Mouse (Mus musculus): ENCODE results near the gene Olfr1404. TPM values are rescaled to one million over a fixed set of nuclear protein-coding genes. Genes with fewer than 3 reads are reported as not detected.
"Not testable (repeated sequence)": the region's sequence is repeated elsewhere in the genome, so short reads cannot be mapped to it uniquely, and the experiment has no call there.

Gene Olfr1404
- polyA plus RNA-seq (2012; rRNA removed) = not detected in 2 replicates

DNA sequence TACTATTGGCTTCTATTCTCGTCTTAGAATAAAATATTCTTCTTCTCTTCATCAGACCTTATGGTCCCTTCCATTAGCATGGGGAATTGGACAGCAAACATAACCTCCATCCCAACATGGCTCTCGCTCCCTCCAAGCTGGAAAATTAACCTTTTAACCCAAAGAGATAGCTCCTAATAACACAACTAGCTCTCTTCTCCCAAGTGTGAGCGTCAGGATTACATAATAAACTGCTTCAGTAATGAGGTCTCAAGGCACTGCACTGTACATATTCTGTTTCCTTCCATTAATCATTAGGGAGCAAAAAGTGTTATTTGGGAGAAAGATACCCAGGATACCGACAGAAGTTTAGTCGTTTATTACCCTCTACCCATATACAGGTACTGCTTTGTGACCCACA lies at the start of gene Olfr1404:
TSS of gene Olfr1404 (plus strand) at position 301 of the 400 bp plus-strand sequence.
- no peaks in the 10 kb centered on the region for H3K4me1 ChIP-seq (ENCODE audit: control insufficient read depth, insufficient read depth, low read length)
- H3K4me3 ChIP-seq (replicated peaks; ENCODE audit: insufficient read depth, low read depth, low read length) = no peak within 1 kb of the TSS
- WGBS = 83% methylated on average over 5 of the region's 5 CpGs
- no peak for TF ChIP-seq CTCF (IDR thresholded peaks at IDR 0.05; ENCODE audit: borderline replicate concordance, insufficient read depth, low read depth, low read length)
- no peak for TF ChIP-seq POLR2A (IDR thresholded peaks at IDR 0.05; ENCODE audit: borderline replicate concordance, insufficient read depth, low read length)
- H3K27me3 ChIP-seq (ENCODE audit: control insufficient read depth, insufficient read depth, low read length) = no peaks in the 10 kb centered on the region
- no peak for DNase-seq
- H3K27ac ChIP-seq (ENCODE audit: insufficient read depth, low read length) = no peak within 1 kb of the TSS

DNA sequence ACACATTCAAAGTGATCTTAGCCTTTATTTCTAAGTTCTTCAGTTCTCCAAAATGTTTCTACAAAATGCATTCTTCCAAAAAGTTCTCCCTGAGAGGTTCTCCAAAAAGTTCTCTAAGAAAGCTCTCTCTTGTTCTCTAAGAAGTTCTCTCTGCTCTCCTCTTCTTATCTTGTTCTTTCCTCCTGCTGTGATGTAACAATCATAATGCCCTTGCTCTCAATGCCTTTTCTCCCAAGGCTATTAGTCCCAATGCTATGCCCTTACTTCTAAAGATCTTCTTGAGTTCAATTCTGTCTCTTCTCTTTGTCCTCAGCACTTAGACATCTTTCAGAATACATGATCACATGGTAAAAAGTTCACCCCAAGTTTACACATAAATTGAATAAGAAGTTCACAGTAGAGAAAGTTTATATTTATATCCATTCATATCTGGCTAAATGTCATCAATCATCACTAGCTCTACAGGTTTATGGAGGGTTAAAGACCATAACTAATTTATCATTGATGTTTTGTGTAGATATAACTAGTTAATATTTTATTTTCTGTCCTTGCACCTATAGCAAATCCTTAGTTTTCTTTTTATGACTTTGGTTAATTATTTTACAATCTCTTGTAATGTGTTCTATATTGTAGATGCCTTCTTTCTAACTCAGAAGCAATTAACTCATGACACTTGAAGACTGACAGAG lies 37.9 kb upstream of the Olfr1404 start:
- no peak overlapping the region for H3K27ac ChIP-seq (ENCODE audit: insufficient read depth, low read length)
- TF ChIP-seq CTCF (IDR thresholded peaks at IDR 0.05; ENCODE audit: borderline replicate concordance, insufficient read depth, low read depth, low read length) (no peak), POLR2A (IDR thresholded peaks at IDR 0.05; ENCODE audit: borderline replicate concordance, insufficient read depth, low read length) (no peak)
- DNase-seq = no peak
- H3K4me1 ChIP-seq (ENCODE audit: control insufficient read depth, insufficient read depth, low read length) = no peaks in the 10 kb centered on the region
- H3K27me3 ChIP-seq (ENCODE audit: control insufficient read depth, insufficient read depth, low read length) = no peaks in the 10 kb centered on the region
- H3K4me3 ChIP-seq (replicated peaks; ENCODE audit: insufficient read depth, low read depth, low read length) = no peak overlapping the region

DNA sequence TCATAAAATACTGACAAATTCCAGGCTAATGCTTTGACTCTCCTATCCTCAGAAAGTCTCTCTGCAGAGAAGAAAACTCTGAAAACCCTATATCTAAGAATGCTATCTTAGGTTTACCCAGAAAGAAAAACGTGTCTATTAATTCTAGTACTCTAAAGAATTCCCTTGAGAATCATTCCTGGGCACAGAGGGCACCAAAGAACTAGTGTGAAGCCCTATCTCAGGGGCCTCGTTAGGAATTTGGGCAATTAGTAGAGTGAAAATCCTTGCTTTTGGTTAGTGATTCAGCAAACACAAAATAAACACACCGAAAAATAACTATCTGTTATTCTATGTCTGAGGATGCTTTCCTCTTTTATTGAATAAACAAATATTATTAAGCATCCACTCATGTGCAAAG lies 21.7 kb upstream of the Olfr1404 start, which contains the start of gene Olfr1406:
TSS of gene Olfr1406 (minus strand) at position 101 of the 400 bp plus-strand sequence.
- Histone ChIP-seq H3K27ac (ENCODE audit: insufficient read depth, low read length) (no peak within 1 kb of the TSS), H3K27me3 (ENCODE audit: control insufficient read depth, insufficient read depth, low read length) (no peaks in the 10 kb centered on the region), H3K4me3 (replicated peaks; ENCODE audit: insufficient read depth, low read depth, low read length) (no peak within 1 kb of the TSS), H3K4me1 (ENCODE audit: control insufficient read depth, insufficient read depth, low read length) (no peaks in the 10 kb centered on the region)
- TF ChIP-seq CTCF (IDR thresholded peaks at IDR 0.05; ENCODE audit: borderline replicate concordance, insufficient read depth, low read depth, low read length) (no peak), POLR2A (IDR thresholded peaks at IDR 0.05; ENCODE audit: borderline replicate concordance, insufficient read depth, low read length) (no peak)
- WGBS = 55% methylated on average over 3 of the region's 3 CpGs
- DNase-seq = no peak

DNA sequence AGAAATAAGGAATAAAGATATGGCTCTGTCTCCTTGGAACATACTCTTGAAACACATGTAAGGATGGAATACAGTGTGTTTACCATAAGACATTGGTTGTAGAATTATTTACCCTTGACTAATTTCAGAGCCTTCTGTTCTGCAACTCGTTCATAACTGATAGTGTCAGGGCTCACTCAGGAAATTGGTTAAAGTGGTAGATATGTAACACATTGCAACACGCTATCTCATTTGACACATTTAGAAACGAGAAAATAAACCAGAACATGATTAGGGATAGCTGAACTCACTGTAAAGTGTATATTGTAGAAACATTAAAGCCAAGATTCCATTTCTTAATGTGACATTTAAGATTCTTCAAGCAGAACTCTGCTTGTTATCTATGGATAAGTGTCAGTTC lies 20.1 kb upstream of the Olfr1404 start:
- Histone ChIP-seq H3K27ac (ENCODE audit: insufficient read depth, low read length) (no peak overlapping the region), H3K4me1 (ENCODE audit: control insufficient read depth, insufficient read depth, low read length) (no peaks in the 10 kb centered on the region), H3K27me3 (ENCODE audit: control insufficient read depth, insufficient read depth, low read length) (no peaks in the 10 kb centered on the region), H3K4me3 (replicated peaks; ENCODE audit: insufficient read depth, low read depth, low read length) (no peak overlapping the region)
- TF ChIP-seq CTCF (IDR thresholded peaks at IDR 0.05; ENCODE audit: borderline replicate concordance, insufficient read depth, low read depth, low read length) (no peak), POLR2A (IDR thresholded peaks at IDR 0.05; ENCODE audit: borderline replicate concordance, insufficient read depth, low read length) (no peak)
- DNase-seq = no peak
- 71% methylated on average over 3 of the region's 3 CpGs for WGBS

DNA sequence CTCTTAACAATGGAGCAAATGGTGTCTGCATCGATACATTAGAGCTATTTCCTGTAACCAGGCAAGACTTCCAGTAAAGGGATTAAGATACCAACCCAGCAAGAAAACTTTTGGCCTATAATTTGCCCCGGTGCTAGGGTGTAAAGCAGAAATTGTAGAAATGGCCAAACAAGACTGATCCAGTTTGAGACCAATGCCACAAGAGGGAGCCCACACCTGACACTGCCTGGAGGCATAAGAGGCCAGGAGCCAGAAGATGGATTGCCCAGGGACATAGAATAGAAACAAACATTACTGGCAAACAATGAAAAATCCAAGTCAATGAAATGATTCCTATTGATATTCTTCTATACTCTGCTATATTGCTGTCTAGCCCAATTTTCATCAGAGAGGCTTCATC lies 15.8 kb upstream of the Olfr1404 start:
- WGBS = 84% methylated on average over 2 of the region's 2 CpGs
- Histone ChIP-seq H3K27me3 (ENCODE audit: control insufficient read depth, insufficient read depth, low read length) (no peaks in the 10 kb centered on the region), H3K4me3 (replicated peaks; ENCODE audit: insufficient read depth, low read depth, low read length) (no peak overlapping the region), H3K4me1 (ENCODE audit: control insufficient read depth, insufficient read depth, low read length) (no peaks in the 10 kb centered on the region), H3K27ac (ENCODE audit: insufficient read depth, low read length) (no peak overlapping the region)
- TF ChIP-seq CTCF (IDR thresholded peaks at IDR 0.05; ENCODE audit: borderline replicate concordance, insufficient read depth, low read depth, low read length) (no peak), POLR2A (IDR thresholded peaks at IDR 0.05; ENCODE audit: borderline replicate concordance, insufficient read depth, low read length) (no peak)
- DNase-seq = no peak

DNA sequence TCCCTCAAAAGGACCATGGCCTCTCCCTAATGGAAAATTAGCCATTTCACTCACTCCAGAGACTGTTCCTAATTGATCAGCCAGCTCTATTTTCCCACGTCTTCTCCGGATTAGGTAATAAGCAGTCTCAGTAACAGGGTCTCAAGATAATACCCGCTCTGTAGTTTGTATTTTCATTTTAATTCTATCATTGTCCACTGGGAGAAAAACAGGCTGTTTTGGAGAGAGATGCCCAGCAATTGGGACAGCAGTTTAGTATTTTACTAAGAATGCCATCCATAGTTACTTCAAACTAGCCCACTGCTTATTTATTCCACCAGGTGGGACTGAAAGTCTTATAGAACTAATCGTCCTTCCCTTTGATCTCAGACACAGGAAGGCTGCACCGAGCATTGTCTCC lies 14.7 kb upstream of the Olfr1404 start, which contains the start of gene Olfr218:
TSS of gene Olfr218 (plus strand) at position 301 of the 400 bp plus-strand sequence.
- WGBS = 83% methylated on average over 5 of the region's 5 CpGs

DNA sequence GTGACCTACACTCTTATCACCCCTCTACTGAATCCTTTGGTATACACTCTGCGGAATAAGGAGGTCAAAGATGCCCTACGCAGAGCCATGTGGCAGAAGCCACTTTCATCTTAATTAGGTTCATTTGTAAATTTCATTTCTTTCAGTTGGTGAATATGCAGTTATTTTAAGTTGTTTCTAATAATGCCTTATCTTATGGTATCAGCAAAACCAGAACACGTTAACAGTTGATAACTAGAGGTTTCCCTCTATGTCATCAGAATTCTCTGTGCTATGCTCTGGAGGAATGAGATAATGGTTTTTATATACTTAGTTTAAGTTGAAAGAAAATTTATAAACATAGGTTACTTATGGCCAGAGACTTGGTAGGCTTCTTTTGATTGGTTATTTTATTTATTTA lies 4.3 kb downstream of the Olfr1404 start:
- DNase-seq = no peak
- 93% methylated on average over 3 of the region's 3 CpGs for WGBS
- H3K27ac ChIP-seq (ENCODE audit: insufficient read depth, low read length) = no peak overlapping the region
- H3K27me3 ChIP-seq (ENCODE audit: control insufficient read depth, insufficient read depth, low read length) = no peaks in the 10 kb centered on the region
- H3K4me3 ChIP-seq (replicated peaks; ENCODE audit: insufficient read depth, low read depth, low read length) = no peak overlapping the region
- no peaks in the 10 kb centered on the region for H3K4me1 ChIP-seq (ENCODE audit: control insufficient read depth, insufficient read depth, low read length)
- TF ChIP-seq POLR2A (IDR thresholded peaks at IDR 0.05; ENCODE audit: borderline replicate concordance, insufficient read depth, low read length) = no peak
- TF ChIP-seq CTCF (IDR thresholded peaks at IDR 0.05; ENCODE audit: borderline replicate concordance, insufficient read depth, low read depth, low read length) = no peak

More for the DNA sequence above, 14.7 kb upstream of the Olfr1404 start, which contains the start of gene Olfr218:
- H3K4me3 ChIP-seq (replicated peaks; ENCODE audit: insufficient read depth, low read depth, low read length) = no peak within 1 kb of the TSS
- no peaks in the 10 kb centered on the region for H3K27me3 ChIP-seq (ENCODE audit: control insufficient read depth, insufficient read depth, low read length)
- H3K4me1 ChIP-seq (ENCODE audit: control insufficient read depth, insufficient read depth, low read length) = no peaks in the 10 kb centered on the region
- no peak for DNase-seq
- no peak for TF ChIP-seq POLR2A (IDR thresholded peaks at IDR 0.05; ENCODE audit: borderline replicate concordance, insufficient read depth, low read length)
- TF ChIP-seq CTCF (IDR thresholded peaks at IDR 0.05; ENCODE audit: borderline replicate concordance, insufficient read depth, low read depth, low read length) = no peak
- H3K27ac ChIP-seq (ENCODE audit: insufficient read depth, low read length) = no peak within 1 kb of the TSS

DNA sequence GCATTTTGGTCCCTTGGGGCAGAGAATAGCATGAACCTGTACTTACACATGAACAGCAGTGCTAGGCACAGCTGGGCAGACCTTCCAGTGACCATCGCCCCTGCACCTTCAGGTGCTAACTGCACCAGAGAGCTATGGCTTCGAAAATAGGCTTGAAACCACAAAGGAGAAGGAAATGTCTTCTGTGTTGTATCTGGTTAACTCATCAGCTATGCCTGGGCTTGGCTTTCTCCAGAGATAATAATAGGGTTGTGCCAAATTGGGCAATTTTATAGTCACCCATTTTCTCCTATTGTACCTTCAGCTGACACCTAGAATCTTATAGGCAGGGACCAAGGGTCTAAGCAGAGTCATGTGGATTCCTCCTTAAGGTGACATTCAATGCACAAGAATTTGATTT lies 14.9 kb downstream of the Olfr1404 start, which contains the start of gene Fcer1a:
TSS of gene Fcer1a (minus strand) at position 134 of the 400 bp plus-strand sequence.
- WGBS = 92% methylated on average over 2 of the region's 2 CpGs
- Histone ChIP-seq H3K27me3 (ENCODE audit: control insufficient read depth, insufficient read depth, low read length) (no peaks in the 10 kb centered on the region), H3K27ac (ENCODE audit: insufficient read depth, low read length) (no peak within 1 kb of the TSS), H3K4me3 (replicated peaks; ENCODE audit: insufficient read depth, low read depth, low read length) (no peak within 1 kb of the TSS), H3K4me1 (ENCODE audit: control insufficient read depth, insufficient read depth, low read length) (no peaks in the 10 kb centered on the region)
- no peak for DNase-seq
- no peak for TF ChIP-seq CTCF (IDR thresholded peaks at IDR 0.05; ENCODE audit: borderline replicate concordance, insufficient read depth, low read depth, low read length)
- no peak for TF ChIP-seq POLR2A (IDR thresholded peaks at IDR 0.05; ENCODE audit: borderline replicate concordance, insufficient read depth, low read length)

DNA sequence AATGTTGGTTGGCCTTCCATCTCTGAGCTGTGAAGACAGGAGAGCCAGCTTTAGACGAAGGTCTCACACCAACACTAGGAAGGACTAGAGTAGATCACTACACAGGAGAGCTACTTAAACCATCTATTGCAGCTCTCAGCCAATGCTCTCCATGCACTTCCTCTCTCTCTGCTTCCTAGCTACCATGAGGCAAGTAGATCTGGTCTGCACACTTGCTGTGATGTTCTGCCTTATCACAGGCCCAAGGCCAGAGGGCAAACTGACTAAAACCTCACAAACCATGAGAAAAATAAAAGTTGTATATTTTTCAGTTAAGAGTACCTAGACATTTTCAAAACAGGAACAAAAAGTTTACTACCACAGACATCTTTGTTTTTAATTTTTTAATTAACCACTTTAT lies 24.8 kb downstream of the Olfr1404 start:
- DNase-seq; H3K27ac ChIP-seq (ENCODE audit: insufficient read depth, low read length); H3K27me3 ChIP-seq (ENCODE audit: control insufficient read depth, insufficient read depth, low read length); H3K4me1 ChIP-seq (ENCODE audit: control insufficient read depth, insufficient read depth, low read length); H3K4me3 ChIP-seq (replicated peaks; ENCODE audit: insufficient read depth, low read depth, low read length): not testable (repeated sequence)
- WGBS = 77% methylated on average over 1 of the region's 1 CpGs
